Mouse (Mus musculus) kidney, adult 18-20 months (tissue): ENCODE data around the gene Smo.
A peak's percentile ranks its signal among the peaks of the same experiment; 100 is the strongest.

Experiments
- DNase-seq: peaks from one replicate; pipeline ENCODE4 v3.0.0; 2021

Smo gene

GRCm38 (mm10) chr6:29735336-29735688, at the start of gene Smo:
TSS of gene Smo (plus strand) at chr6:29735503.
- DNase-seq: peak; percentile 75

DNA sequence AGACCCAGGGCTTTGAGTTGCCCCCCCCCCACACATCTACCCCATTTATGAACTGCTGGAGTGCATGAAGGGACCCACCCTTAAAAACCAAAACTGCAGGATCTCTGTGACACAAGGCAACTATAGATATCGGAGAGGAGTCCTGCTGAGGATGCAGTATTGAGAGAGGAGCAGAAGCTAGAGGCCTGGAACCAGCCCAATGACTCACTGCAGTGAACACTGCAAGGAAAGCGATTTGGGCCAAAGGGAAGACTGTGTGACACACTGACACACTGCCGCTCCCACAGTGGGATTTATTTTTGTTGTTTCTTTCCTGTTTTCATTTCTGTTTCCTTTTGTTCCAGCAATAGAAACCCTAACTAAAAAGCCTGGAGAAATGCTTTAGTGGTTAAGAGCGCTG, 49.4 kb upstream of the Smo start:
- no peak for DNase-seq

- no peak for DNase-seq
These were observed 45.8 kb upstream of the Smo start for GRCm38 (mm10) chr6:29689458-29689857.

GRCm38 (mm10) chr6:29693953-29694352, 41.4 kb upstream of the Smo start, which contains the start of gene Tspan33:
TSS of gene Tspan33 (plus strand) at chr6:29694222.
- peak; percentile 94 for DNase-seq

DNA sequence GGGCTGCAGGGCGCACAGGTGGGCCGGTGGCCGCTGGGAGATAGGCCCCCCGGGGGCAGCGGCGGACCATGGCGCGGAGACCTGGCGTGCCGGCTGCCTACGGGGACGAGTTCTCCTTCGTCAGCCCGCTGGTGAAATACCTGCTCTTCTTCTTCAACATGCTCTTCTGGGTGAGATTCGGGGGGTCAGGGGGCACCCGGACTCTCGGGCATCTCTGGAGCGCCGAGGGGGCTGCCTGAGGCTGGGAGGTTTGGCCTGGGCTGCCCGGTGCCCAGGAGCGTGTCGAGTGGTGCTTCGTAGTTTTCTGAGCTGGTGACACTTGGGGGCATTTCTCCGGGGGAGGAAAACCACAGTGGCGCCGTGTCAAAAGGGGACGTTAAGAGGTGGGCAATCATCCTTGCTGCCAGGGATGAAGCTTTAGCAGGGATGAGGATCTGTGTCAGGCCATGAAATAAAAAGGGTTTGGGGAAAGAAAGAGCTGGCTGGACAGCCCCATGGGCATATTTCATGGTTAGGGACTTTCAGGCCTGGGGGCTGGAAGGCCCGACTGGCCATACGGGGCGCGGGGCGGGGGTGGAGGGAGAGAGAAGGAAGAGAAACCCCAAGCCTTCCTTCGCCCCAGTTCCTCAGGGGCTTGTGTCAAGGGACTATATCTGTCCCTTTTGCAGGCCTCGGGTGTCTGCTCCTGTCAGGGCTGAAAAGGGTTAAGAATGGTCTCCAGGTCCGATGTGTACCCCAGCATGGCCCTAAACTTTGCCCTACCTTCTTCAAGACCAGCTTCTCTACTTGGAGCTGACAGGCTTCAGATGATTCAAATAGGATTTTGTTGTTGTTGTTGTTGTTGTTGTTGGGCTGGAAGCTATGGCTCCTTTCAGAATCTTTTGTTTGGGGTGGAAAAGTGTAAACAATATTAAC, 40.7 kb upstream of the Smo start:
- DNase-seq: peak; percentile 8

DNA sequence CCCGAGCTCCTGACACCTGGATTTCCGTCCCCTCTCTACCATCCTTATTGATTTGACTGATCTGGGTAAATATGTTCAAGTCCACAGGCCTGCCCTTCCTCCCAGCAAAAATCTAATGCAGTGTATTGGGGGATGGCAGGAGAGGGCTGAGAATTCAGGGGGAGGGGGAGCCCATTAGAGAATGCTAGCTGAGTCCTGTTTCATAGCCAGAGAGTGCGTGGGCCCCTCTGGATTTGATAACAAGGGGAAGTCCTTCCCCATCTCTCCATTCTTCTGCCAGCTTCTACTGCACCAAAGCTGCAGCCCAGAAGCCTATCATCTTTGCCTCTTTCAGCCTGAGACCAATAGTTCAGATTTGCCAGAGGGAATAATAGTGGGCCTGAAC, 40.0 kb upstream of the Smo start:
- DNase-seq: peak; percentile 9

DNA sequence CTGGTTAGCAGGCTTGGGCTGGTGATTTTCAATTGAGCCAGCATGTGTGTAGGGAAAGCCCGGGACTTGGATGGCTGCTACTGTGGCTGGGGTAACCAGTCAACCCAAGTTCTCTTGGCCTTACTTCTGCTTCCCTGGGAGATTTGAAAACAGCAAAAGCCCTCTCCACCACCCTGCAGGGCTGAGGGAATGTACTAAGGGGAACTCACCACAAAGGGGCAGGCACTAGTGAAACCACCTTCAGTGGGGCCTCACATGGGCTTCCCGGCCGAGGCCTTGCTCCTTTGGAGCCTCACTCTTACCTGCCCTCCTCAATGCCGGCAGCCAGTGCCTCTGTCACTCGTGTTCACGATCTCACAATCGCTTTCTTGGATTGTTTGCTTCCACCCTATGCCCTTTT, 39.3 kb upstream of the Smo start:
- peak; percentile 9 for DNase-seq

GRCm38 (mm10) chr6:29697139-29697538, 38.2 kb upstream of the Smo start:
- DNase-seq: no peak

- DNase-seq: no peak
These were observed 37.8 kb upstream of the Smo start for GRCm38 (mm10) chr6:29697548-29697947.

DNA sequence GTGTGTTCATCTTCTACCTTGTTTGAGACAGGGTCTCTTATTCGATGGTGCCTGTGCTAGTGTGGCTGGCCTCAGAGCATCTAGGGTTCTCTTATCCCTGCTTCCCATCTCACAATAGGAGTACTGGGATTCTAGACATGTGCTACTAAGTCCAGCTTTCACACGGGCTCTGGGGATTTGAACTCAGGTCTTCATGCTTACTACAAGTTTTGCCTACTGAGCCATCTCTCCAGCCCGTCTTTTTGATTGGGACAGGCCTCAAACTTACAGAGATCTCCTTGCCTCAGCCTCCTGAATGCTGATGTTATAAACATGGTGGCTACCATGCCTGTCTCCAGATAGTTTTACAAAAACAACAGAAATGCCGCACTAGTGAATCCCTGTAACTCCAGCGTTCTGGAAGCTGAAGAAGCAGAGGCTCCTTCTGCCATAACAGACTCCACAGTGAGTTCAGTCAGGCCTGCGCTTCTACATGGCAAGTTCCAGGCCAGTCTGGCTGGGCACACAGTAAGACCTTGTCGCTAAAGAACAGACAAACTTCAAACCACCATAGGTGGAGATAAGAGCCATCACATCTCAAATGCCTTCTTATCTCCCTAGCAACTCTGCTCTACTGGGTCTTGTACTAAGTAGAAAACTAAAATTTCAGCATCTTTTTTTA, 36.1 kb upstream of the Smo start:
- no peak for DNase-seq

GRCm38 (mm10) chr6:29701051-29701450, 34.3 kb upstream of the Smo start:
- DNase-seq: no peak

- no peak for DNase-seq
These were observed 33.2 kb upstream of the Smo start for GRCm38 (mm10) chr6:29702126-29702525.

DNA sequence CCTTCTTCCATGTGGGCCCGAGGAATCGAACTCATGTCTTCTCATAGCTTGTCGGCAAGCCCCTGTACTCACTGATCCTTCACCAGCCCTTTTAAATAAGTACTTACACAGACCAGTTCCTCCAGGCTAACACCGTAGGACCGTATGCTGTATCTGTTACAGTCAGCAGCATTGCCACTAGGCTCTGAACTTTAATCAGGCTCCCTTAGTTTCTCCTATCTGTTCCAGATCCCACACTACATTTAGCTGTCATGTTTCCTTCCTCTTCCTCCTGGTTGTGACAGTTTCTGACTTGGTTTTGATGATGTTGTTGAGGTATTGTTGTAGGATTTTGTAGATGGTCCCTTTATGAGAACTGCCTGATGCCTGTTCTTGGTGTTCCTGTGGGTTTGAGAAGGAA, 31.2 kb upstream of the Smo start:
- no peak for DNase-seq

- no peak for DNase-seq
These were observed 27.4 kb upstream of the Smo start for GRCm38 (mm10) chr6:29707902-29708301.

- no peak for DNase-seq
These were observed 24.0 kb upstream of the Smo start for GRCm38 (mm10) chr6:29711318-29711717.

DNA sequence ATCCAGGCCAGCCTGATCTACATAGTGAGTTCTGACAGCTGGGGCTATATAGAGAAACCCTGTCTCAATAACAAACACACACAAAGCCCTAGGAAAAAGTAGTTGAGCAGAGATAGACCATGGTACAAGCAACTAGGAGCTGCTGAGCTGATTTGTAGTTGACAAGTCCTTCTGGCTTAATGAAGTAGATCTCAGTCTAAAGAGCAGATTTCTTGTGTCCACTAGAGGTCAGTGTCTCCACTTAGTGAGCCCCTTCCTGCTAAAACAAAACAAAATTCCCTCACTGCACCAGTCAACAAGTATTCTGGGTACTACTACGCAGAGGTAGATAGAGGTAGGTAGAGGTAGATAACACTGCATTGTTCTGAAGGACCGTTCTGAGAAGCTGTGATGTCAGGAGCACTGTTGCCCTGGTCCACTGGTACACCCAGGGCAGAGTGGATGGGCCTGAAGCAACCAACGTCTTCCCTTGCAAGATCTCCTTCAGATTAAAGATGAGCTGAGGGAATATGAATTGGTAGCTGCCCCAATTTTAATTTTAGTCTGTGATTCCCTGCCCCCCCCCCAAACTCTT, 23.2 kb upstream of the Smo start:
- DNase-seq: peak; percentile 22

GRCm38 (mm10) chr6:29716624-29717365, 18.5 kb upstream of the Smo start:
- no peak for DNase-seq

DNA sequence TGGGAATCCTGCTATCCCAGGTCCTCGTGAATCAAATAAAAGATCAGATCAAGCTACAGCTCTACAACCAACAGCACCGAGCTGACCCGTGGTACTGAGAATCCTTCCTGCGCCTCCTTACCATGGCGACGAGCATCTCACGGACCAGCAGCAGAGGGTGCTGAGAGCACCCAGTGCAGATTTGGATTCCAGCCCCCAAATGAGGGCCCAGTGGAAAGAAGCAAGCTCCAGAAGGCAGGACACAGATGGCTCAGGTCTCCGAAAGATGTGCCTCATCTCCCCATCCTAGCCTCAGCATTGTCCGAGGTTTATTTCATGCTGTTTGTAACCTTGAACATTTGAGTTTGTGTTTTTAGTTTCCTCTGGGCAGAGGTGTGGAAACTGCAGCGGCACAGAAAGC, 17.8 kb upstream of the Smo start:
- no peak for DNase-seq

DNA sequence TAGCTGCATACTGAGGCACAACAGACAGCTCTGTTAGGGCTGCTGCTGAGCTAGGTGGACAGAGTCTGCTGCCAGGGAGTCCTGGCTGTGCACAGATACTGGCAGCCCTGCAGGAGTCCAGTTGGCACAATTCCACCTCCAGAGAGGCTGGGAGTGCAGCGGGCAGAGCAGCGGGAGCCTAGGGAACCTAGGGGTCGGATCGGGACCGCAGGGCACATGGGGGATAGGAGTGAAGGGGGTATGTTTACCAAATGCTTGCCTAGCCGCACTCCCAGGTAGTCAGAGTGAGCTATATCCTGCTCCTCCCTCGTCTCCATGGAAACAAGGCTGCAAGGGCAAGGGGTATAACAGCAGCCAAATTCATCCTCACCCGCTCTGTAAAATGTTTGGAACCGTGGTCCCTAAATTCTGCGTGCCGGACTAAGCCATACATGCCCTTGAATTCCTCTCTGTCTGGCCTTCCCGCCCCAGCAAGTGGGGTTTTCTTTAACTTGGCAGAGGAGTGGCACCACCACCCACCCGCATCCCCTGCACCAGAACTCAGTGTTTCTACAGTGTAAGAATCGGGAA, 17.3 kb upstream of the Smo start:
- peak; percentile 33 for DNase-seq

- DNase-seq: no peak
These were observed 16.4 kb upstream of the Smo start for GRCm38 (mm10) chr6:29718894-29719329.

DNA sequence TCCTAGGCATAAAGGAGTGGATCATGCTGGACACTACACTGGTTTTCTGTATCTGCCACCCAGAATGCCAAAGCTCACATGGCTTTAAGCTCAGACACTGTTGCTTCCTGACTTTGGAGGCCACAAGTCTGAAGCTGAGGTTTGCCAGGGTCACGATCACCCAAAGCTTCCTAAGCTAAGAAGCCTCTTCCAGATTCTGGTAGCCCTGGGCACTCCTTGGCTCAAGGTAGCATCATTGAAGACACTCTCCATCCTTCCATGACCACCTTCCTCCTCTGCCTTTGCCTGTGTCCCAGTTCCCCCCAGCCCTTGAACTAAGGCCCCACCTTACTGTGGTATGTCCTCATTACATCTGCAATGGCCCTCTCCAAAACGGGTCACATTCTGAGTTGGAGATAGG, 13.4 kb upstream of the Smo start:
- no peak for DNase-seq

- no peak for DNase-seq
These were observed 8.6 kb upstream of the Smo start for GRCm38 (mm10) chr6:29726576-29727200.
